Mouse (Mus musculus) ES-Bruce4 (cell line): ENCODE data around the gene Pithd1.

ENCODE experiments used
- CTCF ChIP-seq: IDR thresholded peaks from one replicate; pipeline ENCODE4 v1.8.1; 2011; ENCODE audit warnings: low read depth, low read length
- POLR2A ChIP-seq: IDR thresholded peaks from one replicate; pipeline ENCODE4 v1.8.1; 2011; ENCODE audit warnings: low read length; ENCODE audit not compliant: insufficient read depth

GRCm38 (mm10) chr4:135931832-135932231, 55.2 kb downstream of the Pithd1 start:
- TF ChIP-seq POLR2A (no peak), CTCF (peak; percentile 64)
